Mouse (Mus musculus): Measurements from ENCODE around the gene Mast1. TPM values are rescaled to one million over a fixed set of nuclear protein-coding genes. Genes with fewer than 3 reads are reported as not detected.

The Mast1 gene
- total and polyA plus RNA-seq, 2 experiments from 2014 or later: 69.5 to 83.0 TPM

GRCm38 (mm10) chr8:84965731-84966291 lies 28.7 kb upstream of the Mast1 start:
- Histone ChIP-seq H3K9ac (replicated peaks; ENCODE audit: low read length) (peak overlapping the region; percentile 63), H3K27me3 (ENCODE audit: insufficient read depth, low read length) (no peaks in the 10 kb centered on the region), H3K4me1 (ENCODE audit: insufficient read depth, low read length) (peaks cover 14% of the 10 kb centered on the region), H3K4me2 (ENCODE audit: low read depth, low read length) (peak overlapping the region; percentile 97), H3K36me3 (ENCODE audit: insufficient read depth, low read length) (0 out of 2 replicates have a peak, but pooled peaks cover 1% of the 10 kb centered on the region), H3K27ac (peak overlapping the region; percentile 65; the same call in 1 of the 2 replicates), H3K4me3 (ENCODE audit: low read length) (peak overlapping the region; percentile 65), H3K9me3 (ENCODE audit: low read length) (no peaks in the 10 kb centered on the region)
- ATAC-seq (peak; percentile 91), DNase-seq (ENCODE audit: low spot score) (peak; percentile 99)
- TF ChIP-seq CTCF (IDR thresholded peaks at IDR 0.05; ENCODE audit: low read depth): no peak; the same call in 1 of the 2 replicates
- WGBS: under 1% methylated on average over 41 of the region's 41 CpGs

- Histone ChIP-seq H3K9ac (replicated peaks; ENCODE audit: low read length) (no peak overlapping the region), H3K36me3 (ENCODE audit: insufficient read depth, low read length) (no peaks in the 10 kb centered on the region), H3K9me3 (ENCODE audit: low read length) (no peaks in the 10 kb centered on the region), H3K4me3 (ENCODE audit: low read length) (no peak overlapping the region), H3K27ac (no peak overlapping the region), H3K4me1 (ENCODE audit: insufficient read depth, low read length) (peaks cover 9% of the 10 kb centered on the region; the same call in 1 of the 2 replicates), H3K4me2 (ENCODE audit: low read depth, low read length) (no peak overlapping the region), H3K27me3 (ENCODE audit: insufficient read depth, low read length) (no peaks in the 10 kb centered on the region)
- TF ChIP-seq CTCF (IDR thresholded peaks at IDR 0.05; ENCODE audit: low read depth): peak; percentile 10; the same call in 1 of the 2 replicates
- ATAC-seq (no peak), DNase-seq (ENCODE audit: low spot score) (no peak)
- 87% methylated on average over 4 of the region's 4 CpGs for WGBS
Observed at GRCm38 (mm10) chr8:84963952-84964351, 26.8 kb upstream of the Mast1 start.

GRCm38 (mm10) chr8:84959811-84960210 lies 22.7 kb upstream of the Mast1 start:
- no peak for TF ChIP-seq CTCF (IDR thresholded peaks at IDR 0.05; ENCODE audit: low read depth)
- no peaks in the 10 kb centered on the region for H3K9me3 ChIP-seq (ENCODE audit: low read length)
- no peaks in the 10 kb centered on the region for H3K27me3 ChIP-seq (ENCODE audit: insufficient read depth, low read length)
- DNase-seq (ENCODE audit: low spot score) (no peak), ATAC-seq (no peak)
- H3K4me2 ChIP-seq (ENCODE audit: low read depth, low read length): no peak overlapping the region
- no peak overlapping the region for H3K9ac ChIP-seq (replicated peaks; ENCODE audit: low read length)
- WGBS: 90% methylated on average over 7 of the region's 7 CpGs
- no peaks in the 10 kb centered on the region for H3K4me1 ChIP-seq (ENCODE audit: insufficient read depth, low read length)
- H3K4me3 ChIP-seq (ENCODE audit: low read length): no peak overlapping the region
- no peak overlapping the region for H3K27ac ChIP-seq
- H3K36me3 ChIP-seq (ENCODE audit: insufficient read depth, low read length): no peaks in the 10 kb centered on the region

GRCm38 (mm10) chr8:84956768-84957167 lies 19.6 kb upstream of the Mast1 start:
- Histone ChIP-seq H3K4me1 (ENCODE audit: insufficient read depth, low read length) (no peaks in the 10 kb centered on the region), H3K36me3 (ENCODE audit: insufficient read depth, low read length) (no peaks in the 10 kb centered on the region), H3K4me2 (ENCODE audit: low read depth, low read length) (no peak overlapping the region), H3K9ac (replicated peaks; ENCODE audit: low read length) (no peak overlapping the region), H3K4me3 (ENCODE audit: low read length) (no peak overlapping the region), H3K27ac (no peak overlapping the region), H3K9me3 (ENCODE audit: low read length) (no peaks in the 10 kb centered on the region), H3K27me3 (ENCODE audit: insufficient read depth, low read length) (no peaks in the 10 kb centered on the region)
- ATAC-seq (peak; percentile 34; the same call in 1 of the 2 replicates), DNase-seq (ENCODE audit: low spot score) (peak; percentile 90)
- peak; percentile 94 for TF ChIP-seq CTCF (IDR thresholded peaks at IDR 0.05; ENCODE audit: low read depth)
- 45% methylated on average over 2 of the region's 2 CpGs for WGBS

GRCm38 (mm10) chr8:84952612-84953255 lies 15.6 kb upstream of the Mast1 start:
- no peak for TF ChIP-seq CTCF (IDR thresholded peaks at IDR 0.05; ENCODE audit: low read depth)
- Histone ChIP-seq H3K27ac (no peak overlapping the region), H3K4me2 (ENCODE audit: low read depth, low read length) (no peak overlapping the region), H3K9ac (replicated peaks; ENCODE audit: low read length) (no peak overlapping the region), H3K4me3 (ENCODE audit: low read length) (no peak overlapping the region), H3K36me3 (ENCODE audit: insufficient read depth, low read length) (no peaks in the 10 kb centered on the region), H3K9me3 (ENCODE audit: low read length) (no peaks in the 10 kb centered on the region), H3K4me1 (ENCODE audit: insufficient read depth, low read length) (no peaks in the 10 kb centered on the region), H3K27me3 (ENCODE audit: insufficient read depth, low read length) (peaks cover 4% of the 10 kb centered on the region; the same call in 1 of the 2 replicates)
- ATAC-seq (no peak), DNase-seq (ENCODE audit: low spot score) (no peak)
- 9% methylated on average over 18 of the region's 18 CpGs for WGBS

GRCm38 (mm10) chr8:84949753-84950152 lies 12.6 kb upstream of the Mast1 start:
- DNase-seq (ENCODE audit: low spot score) (no peak), ATAC-seq (no peak)
- no peak for TF ChIP-seq CTCF (IDR thresholded peaks at IDR 0.05; ENCODE audit: low read depth)
- peaks cover 3% of the 10 kb centered on the region; the same call in 1 of the 2 replicates for H3K4me1 ChIP-seq (ENCODE audit: insufficient read depth, low read length)
- no peak overlapping the region for H3K9ac ChIP-seq (replicated peaks; ENCODE audit: low read length)
- H3K36me3 ChIP-seq (ENCODE audit: insufficient read depth, low read length): no peaks in the 10 kb centered on the region
- no peaks in the 10 kb centered on the region for H3K9me3 ChIP-seq (ENCODE audit: low read length)
- peaks cover 13% of the 10 kb centered on the region; the same call in 1 of the 2 replicates for H3K27me3 ChIP-seq (ENCODE audit: insufficient read depth, low read length)
- WGBS: 18% methylated on average over 12 of the region's 12 CpGs
- no peak overlapping the region for H3K27ac ChIP-seq
- no peak overlapping the region for H3K4me2 ChIP-seq (ENCODE audit: low read depth, low read length)
- no peak overlapping the region for H3K4me3 ChIP-seq (ENCODE audit: low read length)

- H3K36me3 ChIP-seq (ENCODE audit: insufficient read depth, low read length): no peaks in the 10 kb centered on the region
- H3K4me2 ChIP-seq (ENCODE audit: low read depth, low read length): peak overlapping the region; percentile 72; the same call in 1 of the 2 replicates
- H3K27me3 ChIP-seq (ENCODE audit: insufficient read depth, low read length): peaks cover 13% of the 10 kb centered on the region; the same call in 1 of the 2 replicates
- TF ChIP-seq CTCF (IDR thresholded peaks at IDR 0.05; ENCODE audit: low read depth): no peak
- H3K9me3 ChIP-seq (ENCODE audit: low read length): no peaks in the 10 kb centered on the region
- H3K4me3 ChIP-seq (ENCODE audit: low read length): no peak overlapping the region
- H3K9ac ChIP-seq (replicated peaks; ENCODE audit: low read length): no peak overlapping the region
- H3K27ac ChIP-seq: no peak overlapping the region
- WGBS: 18% methylated on average over 9 of the region's 9 CpGs
- DNase-seq (ENCODE audit: low spot score) (no peak), ATAC-seq (no peak)
- H3K4me1 ChIP-seq (ENCODE audit: insufficient read depth, low read length): peaks cover 8% of the 10 kb centered on the region; the same call in 1 of the 2 replicates
Observed at GRCm38 (mm10) chr8:84947241-84947545, 10.0 kb upstream of the Mast1 start.

Data from hindbrain, postnatal 0 days (tissue).